Mouse (Mus musculus) gastrocnemius, adult 18-20 months (tissue): Measurements from ENCODE around the gene Dhrs13. TPM values are rescaled to one million over a fixed set of nuclear protein-coding genes. Genes with fewer than 3 reads are reported as not detected.
"Not testable (repeated sequence)": the region's sequence is repeated elsewhere in the genome, so short reads cannot be mapped to it uniquely, and the experiment has no call there.

ENCODE experiments used
- DNase-seq: peaks from one replicate; pipeline ENCODE4 v3.0.0; 2021; ENCODE audit warnings: low spot score
- total RNA-seq, 2 experiments: library from RNA; stranded (reverse); gene quantifications; 2 replicates each; pipeline ENCODE4 v1.2.3; 2021

The Dhrs13 gene
- total RNA-seq, 2 experiments from 2014 or later: 0.80 to 0.97 TPM

- no peak for DNase-seq
Measured at GRCm38 (mm10) chr11:78040878-78041277, 8.8 kb downstream of the Dhrs13 start.

GRCm38 (mm10) chr11:78042290-78042870 is 10.3 kb downstream of the Dhrs13 start:
- not testable (repeated sequence) for DNase-seq

GRCm38 (mm10) chr11:78044758-78045251 is 12.7 kb downstream of the Dhrs13 start:
- peak; percentile 93 for DNase-seq

GRCm38 (mm10) chr11:78048637-78049036 is 16.6 kb downstream of the Dhrs13 start:
- not testable (repeated sequence) for DNase-seq

GRCm38 (mm10) chr11:78053078-78053477 is 21.0 kb downstream of the Dhrs13 start:
- DNase-seq: no peak

- no peak for DNase-seq
Measured at GRCm38 (mm10) chr11:78056946-78057345, 24.9 kb downstream of the Dhrs13 start.

GRCm38 (mm10) chr11:78059833-78060757 is 28.0 kb downstream of the Dhrs13 start:
- DNase-seq: peak; percentile 79

- DNase-seq: no peak
Measured at GRCm38 (mm10) chr11:78062563-78062962, 30.5 kb downstream of the Dhrs13 start.

- DNase-seq: no peak
Measured at GRCm38 (mm10) chr11:78065906-78066305, 33.8 kb downstream of the Dhrs13 start.

GRCm38 (mm10) chr11:78066641-78067040 is 34.6 kb downstream of the Dhrs13 start:
- DNase-seq: no peak

GRCm38 (mm10) chr11:78067566-78067965 is 35.5 kb downstream of the Dhrs13 start:
- DNase-seq: no peak

GRCm38 (mm10) chr11:78069130-78069529 is 37.0 kb downstream of the Dhrs13 start:
- DNase-seq: no peak

GRCm38 (mm10) chr11:78069646-78070045 is 37.6 kb downstream of the Dhrs13 start:
- no peak for DNase-seq

GRCm38 (mm10) chr11:78071938-78072337 is 39.9 kb downstream of the Dhrs13 start:
- no peak for DNase-seq

GRCm38 (mm10) chr11:78072425-78073130 is 40.5 kb downstream of the Dhrs13 start:
- no peak for DNase-seq

GRCm38 (mm10) chr11:78073577-78074276 is 41.6 kb downstream of the Dhrs13 start:
- DNase-seq: no peak

GRCm38 (mm10) chr11:78074277-78074652 is 42.2 kb downstream of the Dhrs13 start:
- DNase-seq: no peak

- DNase-seq: no peak
Measured at GRCm38 (mm10) chr11:78074666-78075065, 42.6 kb downstream of the Dhrs13 start.

- peak; percentile 80 for DNase-seq
Measured at GRCm38 (mm10) chr11:78079961-78080921, 48.2 kb downstream of the Dhrs13 start, which contains the start of gene Eral1. Gene Eral1 (minus strand): TSS chr11:78080383.

- no peak for DNase-seq
Measured at GRCm38 (mm10) chr11:78083595-78083994, 51.5 kb downstream of the Dhrs13 start.
